10 mouse cellular contexts compared by ENCODE assay signal in genomic region chrX:53050353-53050752, GRCm38 (mm10).
DNase-seq lines count a peak whose midpoint lies in the region; ATAC-seq lines count a peak whose summit lies in the region.
"Had no signal": no experiment of that assay in that cellular context is flagged by ENCODE, and none has a peak within 500 bp of the region (broad histone marks: within the 10 kb centered on the region; RNA-seq: fewer than 3 reads in every experiment).

No protein-coding gene starts in this region.

- peak overlapping the region; percentile 60; the same call in 1 of the 2 replicates for H3K27ac ChIP-seq in heart, embryonic 12.5 days (ENCODE audit: poor library complexity, severe bottlenecking)
- no peak overlapping the region for H3K27ac ChIP-seq in hindbrain, embryonic 15.5 days (replicated peaks)
- H3K27ac ChIP-seq in midbrain, embryonic 15.5 days = no peak overlapping the region

- H3K4me1 ChIP-seq in heart, embryonic 12.5 days (replicated peaks) = peaks cover 24% of the 10 kb centered on the region
- H3K4me1 ChIP-seq in hindbrain, embryonic 15.5 days (replicated peaks) = 0 out of 2 replicates have a peak, but pooled peaks cover 4% of the 10 kb centered on the region
- no peaks in the 10 kb centered on the region; the same call in 1 of the 2 replicates for H3K4me1 ChIP-seq in midbrain, embryonic 15.5 days

- ATAC-seq in heart, embryonic 12.5 days (ENCODE audit: insufficient number of reproducible peaks, low FRiP score) = no peak
- no peak for ATAC-seq in hindbrain, embryonic 15.5 days (ENCODE audit: low FRiP score, low read depth)
- no peak for ATAC-seq in midbrain, embryonic 15.5 days (replicated peaks)
- no peak for ATAC-seq in monocyte, adult 5-6 weeks (replicated peaks; ENCODE audit: insufficient number of reproducible peaks, low FRiP score, low TSS enrichment, poor library complexity, severe bottlenecking)

- WGBS in heart, embryonic 12.5 days = 10% methylated on average over 9 of the region's 9 CpGs
- WGBS in hindbrain, embryonic 15.5 days = 13% methylated on average over 8 of the region's 9 CpGs
- WGBS in midbrain, embryonic 15.5 days = 24% methylated on average over 9 of the region's 9 CpGs

- H3K9ac ChIP-seq in heart, embryonic 12.5 days = 0 out of 2 replicates have a peak overlapping the region, but pooled peaks have one; percentile 34
- H3K9ac ChIP-seq in hindbrain, embryonic 15.5 days = no peak overlapping the region
- no peak overlapping the region for H3K9ac ChIP-seq in midbrain, embryonic 15.5 days

- H3K4me2 ChIP-seq in heart, embryonic 12.5 days = peak overlapping the region; percentile 61
- H3K4me2 ChIP-seq in hindbrain, embryonic 15.5 days = peak overlapping the region; percentile 38
- peak overlapping the region; percentile 38 for H3K4me2 ChIP-seq in midbrain, embryonic 15.5 days

- H3K9me3 ChIP-seq in heart, embryonic 12.5 days (replicated peaks) = no peaks in the 10 kb centered on the region
- no peaks in the 10 kb centered on the region for H3K9me3 ChIP-seq in hindbrain, embryonic 15.5 days
- H3K9me3 ChIP-seq in midbrain, embryonic 15.5 days = no peaks in the 10 kb centered on the region

- no peak for DNase-seq in heart, adult 8-10 months (ENCODE audit: low spot score)
- peak; percentile 56 for DNase-seq in embryo, embryonic 10 days (ENCODE audit: low spot score)
- DNase-seq in cerebellum, adult 8-10 months = no peak
- DNase-seq in urinary bladder, postnatal 36 days (ENCODE audit: low spot score in 2 of 2) = no peak
- DNase-seq: gastrocnemius, postnatal 25 days had no signal

- peak overlapping the region; percentile 32 for H3K4me3 ChIP-seq in heart, embryonic 12.5 days
- no peak overlapping the region for H3K4me3 ChIP-seq in hindbrain, embryonic 15.5 days
- H3K4me3 ChIP-seq in midbrain, embryonic 15.5 days = no peak overlapping the region
- H3K4me3 ChIP-seq: myocyte had no signal

- H3K36me3 ChIP-seq in heart, embryonic 12.5 days = peaks cover 8% of the 10 kb centered on the region
- H3K36me3 ChIP-seq in hindbrain, embryonic 15.5 days = no peaks in the 10 kb centered on the region
- no peaks in the 10 kb centered on the region for H3K36me3 ChIP-seq in midbrain, embryonic 15.5 days (replicated peaks)

- no peaks in the 10 kb centered on the region for H3K27me3 ChIP-seq in heart, embryonic 12.5 days (replicated peaks)
- H3K27me3 ChIP-seq in hindbrain, embryonic 15.5 days = 0 out of 2 replicates have a peak, but pooled peaks cover 5% of the 10 kb centered on the region
- no peaks in the 10 kb centered on the region; the same call in 1 of the 2 replicates for H3K27me3 ChIP-seq in midbrain, embryonic 15.5 days (replicated peaks)
